Mouse (Mus musculus) forebrain, embryonic 16.5 days (tissue): ENCODE measurements around the gene Sec16b. TPM values are rescaled to one million over a fixed set of nuclear protein-coding genes. Genes with fewer than 3 reads are reported as not detected.

Source experiments
- ATAC-seq: fragments of 200-750 bp; cut with Nextera tagmentation; 2 replicates; pipeline ENCODE4 v1.8.0; 2017; ENCODE audit warnings: mild to moderate bottlenecking, moderate library complexity
- H3K27ac ChIP-seq: fragments of 300-500 bp; sonication (generic); 2 replicates; pipeline ENCODE4 v1.5.1; 2014; ENCODE audit warnings: low read length, control low read depth
- H3K27me3 ChIP-seq: fragments of 300-500 bp; sonication (generic); replicated peaks from 2 replicates; pipeline ENCODE4 v1.6.1; 2014; ENCODE audit warnings: low read length; ENCODE audit not compliant: control insufficient read depth, insufficient read depth
- H3K36me3 ChIP-seq: fragments of 300-500 bp; sonication (generic); 2 replicates; pipeline ENCODE4 v1.6.1; 2014; ENCODE audit not compliant: control insufficient read depth, insufficient read depth
- H3K4me1 ChIP-seq: fragments of 300-500 bp; sonication (generic); replicated peaks from 2 replicates; pipeline ENCODE4 v1.6.1; 2014; ENCODE audit warnings: low read length; ENCODE audit not compliant: control insufficient read depth, insufficient read depth
- H3K4me2 ChIP-seq: fragments of 300-500 bp; sonication (generic); 2 replicates; pipeline ENCODE4 v1.6.1; 2014; ENCODE audit warnings: mild to moderate bottlenecking, low read length, control low read depth
- H3K4me3 ChIP-seq: fragments of 300-500 bp; sonication (generic); replicated peaks from 2 replicates; pipeline ENCODE4 v1.5.1; 2014; ENCODE audit warnings: mild to moderate bottlenecking, low read length, control low read depth
- H3K9ac ChIP-seq: fragments of 300-500 bp; sonication (generic); replicated peaks from 2 replicates; pipeline ENCODE4 v1.6.1; 2014; ENCODE audit warnings: low read depth, low read length, control low read depth
- H3K9me3 ChIP-seq: fragments of 300-500 bp; sonication (generic); 2 replicates; pipeline ENCODE4 v1.6.1; 2016; ENCODE audit warnings: low read length; ENCODE audit not compliant: control insufficient read depth
- WGBS: fragments of 180-500 bp; shearing (Covaris S2); extraction: QIAGEN DNeasy Blood & Tissue Kit; methylation state at CpG from one replicate; pipeline ENCODE4 v1.1.7; 2014; 5-methylcytosine and 5-hydroxymethylcytosine counted together
- polyA plus RNA-seq: library from polyadenylated mRNA; unstranded; fragments of >200 nt; fragmentation: Nextera tagmentation; extraction: Ambion mirVana; gene quantifications from 2 replicates; pipeline ENCODE4 v1.2.1, GENCODE M21; 2015

The Sec16b gene
- polyA plus RNA-seq, 1 experiment from 2014 or later = 0.62 TPM

DNA sequence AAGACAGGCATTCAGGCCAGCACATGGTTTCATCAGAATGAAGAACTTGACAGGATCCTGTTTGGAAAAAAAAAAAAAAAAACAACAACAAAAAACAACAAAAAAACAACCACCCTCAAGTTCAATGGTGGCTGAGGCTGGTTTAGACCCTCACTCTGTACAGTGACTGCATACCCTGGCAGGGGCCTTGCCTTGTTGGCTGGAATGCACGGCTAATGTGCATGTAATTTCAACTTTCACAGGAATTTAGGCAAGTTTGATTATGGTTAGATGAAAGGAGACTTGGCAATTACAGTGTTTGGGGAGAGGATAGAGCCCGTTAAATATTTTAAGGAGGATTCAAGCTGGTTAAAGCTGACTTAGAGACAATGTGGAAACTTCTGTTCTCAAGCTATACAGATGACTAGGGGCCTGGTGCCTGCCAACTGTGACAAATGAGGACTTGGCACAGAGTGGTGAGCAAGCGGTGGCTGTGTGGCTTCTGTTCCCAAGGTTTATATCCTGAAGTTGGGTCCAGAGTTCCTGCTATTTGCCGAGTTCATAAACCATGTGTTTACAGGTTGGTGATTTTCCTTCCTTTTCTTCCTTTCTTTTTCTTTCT lies 567 bp downstream of the Sec16b start:
- Histone ChIP-seq H3K4me2 (no peak overlapping the region), H3K36me3 (no peaks in the 10 kb centered on the region), H3K4me3 (no peak overlapping the region), H3K4me1 (peaks cover 16% of the 10 kb centered on the region), H3K27ac (peak overlapping the region; percentile 33; the same call in 1 of the 2 replicates), H3K9me3 (no peaks in the 10 kb centered on the region), H3K9ac (no peak overlapping the region), H3K27me3 (no peaks in the 10 kb centered on the region)
- peak; percentile 93 for ATAC-seq
- 22% methylated on average over 4 of the region's 4 CpGs for WGBS

DNA sequence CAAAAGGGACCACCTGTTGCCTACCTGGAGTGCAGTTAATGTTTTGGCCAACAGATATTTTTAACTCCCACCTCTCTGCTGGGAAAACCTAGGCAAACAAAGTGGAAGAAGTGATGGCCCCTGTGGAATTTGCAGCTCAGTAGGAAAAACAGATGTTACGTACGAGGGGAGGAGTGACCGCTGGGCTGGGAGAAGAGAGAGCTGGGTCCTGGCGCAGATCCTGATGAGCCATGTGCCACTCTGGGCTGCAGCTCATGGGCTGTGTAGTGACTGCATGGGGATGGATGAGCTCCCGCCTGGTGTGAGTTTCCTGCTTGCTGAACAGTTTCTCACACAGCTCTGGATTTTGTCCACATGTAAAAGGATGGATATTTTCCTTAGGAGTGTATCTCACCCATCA lies 1.3 kb downstream of the Sec16b start:
- WGBS = 50% methylated on average over 5 of the region's 5 CpGs
- peak; percentile 56; the same call in 1 of the 2 replicates for ATAC-seq
- H3K4me3 ChIP-seq = no peak overlapping the region
- H3K4me2 ChIP-seq = no peak overlapping the region
- no peaks in the 10 kb centered on the region for H3K27me3 ChIP-seq
- no peak overlapping the region for H3K27ac ChIP-seq
- H3K4me1 ChIP-seq = peaks cover 16% of the 10 kb centered on the region
- no peaks in the 10 kb centered on the region for H3K9me3 ChIP-seq
- H3K9ac ChIP-seq = no peak overlapping the region
- no peaks in the 10 kb centered on the region for H3K36me3 ChIP-seq

DNA sequence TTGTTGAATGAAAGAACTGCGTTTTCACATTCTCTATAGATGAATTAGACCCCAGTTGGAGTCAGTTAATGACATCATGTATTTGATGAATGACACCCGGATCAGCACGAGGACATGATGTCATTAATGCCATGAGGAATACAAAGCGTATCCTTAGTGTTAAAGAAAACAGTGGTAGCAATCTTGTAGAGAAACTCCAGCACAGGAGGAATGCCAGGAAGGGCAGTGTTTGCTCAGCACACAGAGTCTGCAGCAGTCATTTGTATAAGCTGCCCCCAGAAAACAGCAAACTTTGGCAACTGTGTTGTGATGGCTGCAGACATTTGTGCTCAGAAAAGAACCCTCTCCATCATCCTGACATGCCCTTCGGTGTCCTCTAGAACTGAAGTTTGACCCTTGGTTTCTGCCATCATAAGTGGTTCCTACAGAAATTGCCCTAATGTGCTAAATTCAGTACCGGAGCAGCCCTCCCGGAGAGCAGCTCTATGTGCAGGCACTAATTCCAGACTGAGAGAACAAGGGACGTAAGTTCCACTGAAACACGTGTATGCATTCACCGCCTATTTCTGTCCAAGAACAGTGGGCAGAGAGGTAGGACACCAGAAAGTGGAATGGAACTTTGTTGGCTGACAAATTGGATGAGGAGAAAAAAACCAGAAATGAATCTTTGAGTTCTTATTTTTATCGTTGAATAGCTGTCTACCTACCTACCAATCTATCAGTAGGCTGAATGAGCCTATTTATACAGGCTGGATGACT lies 6.3 kb downstream of the Sec16b start:
- WGBS = 52% methylated on average over 11 of the region's 11 CpGs
- H3K27me3 ChIP-seq = no peaks in the 10 kb centered on the region
- H3K9me3 ChIP-seq = no peaks in the 10 kb centered on the region
- ATAC-seq = no peak
- no peak overlapping the region for H3K4me2 ChIP-seq
- H3K9ac ChIP-seq = no peak overlapping the region
- H3K4me1 ChIP-seq = peaks cover 7% of the 10 kb centered on the region; the same call in 1 of the 2 replicates
- H3K36me3 ChIP-seq = no peaks in the 10 kb centered on the region
- H3K27ac ChIP-seq = no peak overlapping the region
- no peak overlapping the region for H3K4me3 ChIP-seq

GRCm38 (mm10) chr1:157513559-157513958 lies 7.0 kb downstream of the Sec16b start:
- Histone ChIP-seq H3K27me3 (no peaks in the 10 kb centered on the region), H3K4me2 (no peak overlapping the region), H3K4me1 (peaks cover 10% of the 10 kb centered on the region), H3K9me3 (no peaks in the 10 kb centered on the region), H3K4me3 (no peak overlapping the region), H3K36me3 (no peaks in the 10 kb centered on the region), H3K9ac (no peak overlapping the region), H3K27ac (no peak overlapping the region)
- ATAC-seq = no peak
- 77% methylated on average over 9 of the region's 9 CpGs for WGBS

DNA sequence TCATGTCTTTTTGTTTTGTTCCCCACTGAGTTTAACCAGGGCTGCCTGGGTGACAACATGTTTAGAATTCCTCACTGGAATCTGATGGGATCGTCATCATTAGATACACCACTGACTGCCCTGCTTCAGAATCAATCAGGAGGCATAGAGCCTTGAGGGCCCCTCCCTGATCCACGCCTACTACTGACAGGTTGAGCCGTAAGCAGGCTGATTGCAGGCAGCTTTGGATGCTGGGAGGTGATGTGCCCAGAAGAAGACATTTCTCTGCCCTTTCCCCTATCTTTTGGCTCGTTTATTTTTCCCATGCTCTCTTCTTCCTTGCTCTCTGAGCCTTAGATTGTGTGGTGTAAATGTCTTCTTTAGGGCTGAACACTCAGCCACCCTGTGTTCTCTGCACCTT lies 7.8 kb downstream of the Sec16b start:
- Histone ChIP-seq H3K4me2 (no peak overlapping the region), H3K27me3 (no peaks in the 10 kb centered on the region), H3K9me3 (no peaks in the 10 kb centered on the region), H3K4me3 (no peak overlapping the region), H3K27ac (no peak overlapping the region), H3K36me3 (no peaks in the 10 kb centered on the region), H3K4me1 (peaks cover 16% of the 10 kb centered on the region), H3K9ac (no peak overlapping the region)
- ATAC-seq = no peak
- 78% methylated on average over 4 of the region's 4 CpGs for WGBS

DNA sequence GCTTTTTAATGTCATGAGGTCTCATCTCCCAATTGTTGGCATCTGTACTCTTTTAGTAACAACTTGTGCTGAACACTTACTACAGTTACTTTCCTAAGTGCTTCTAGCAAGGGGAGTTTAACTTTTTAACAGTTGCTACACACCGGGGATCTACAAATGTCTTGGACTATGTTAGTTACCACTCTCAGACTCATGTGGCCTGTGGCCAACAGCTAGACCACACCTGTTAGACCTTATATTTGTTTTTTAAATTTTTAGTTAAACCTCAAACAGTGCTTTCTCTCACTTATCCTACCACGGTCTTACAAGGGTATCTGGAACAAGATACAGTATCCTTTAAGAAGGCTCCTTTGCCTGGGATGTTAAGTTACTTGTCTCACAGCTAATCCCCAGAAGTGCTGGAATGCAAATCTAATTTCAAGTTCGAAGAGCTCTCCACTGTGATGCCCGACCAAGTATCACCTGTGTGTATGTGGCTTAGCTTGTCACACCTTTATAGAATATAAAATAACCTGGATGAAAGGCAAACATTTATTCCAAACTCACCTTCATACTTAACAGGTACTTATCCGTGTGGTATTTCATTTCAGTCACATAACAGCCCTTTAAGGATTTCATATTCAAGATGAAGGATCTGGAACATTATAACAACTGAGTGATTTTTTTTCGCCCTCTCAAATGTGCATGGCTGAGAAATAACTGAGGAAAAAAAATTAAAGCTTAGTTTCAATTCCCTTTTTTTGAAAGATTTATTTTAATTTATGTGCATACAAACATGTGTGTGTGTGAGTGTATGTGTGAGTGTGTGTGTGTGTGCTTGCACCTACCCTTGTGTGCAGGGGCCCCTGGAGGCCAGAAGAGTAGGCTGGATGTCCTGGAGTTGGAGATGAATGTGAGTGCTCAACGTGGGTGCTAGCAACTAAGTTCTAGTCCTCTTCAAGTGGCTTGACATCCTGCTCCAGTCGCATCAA lies 10.6 kb downstream of the Sec16b start:
- WGBS = 87% methylated on average over 8 of the region's 8 CpGs
- H3K27ac ChIP-seq = no peak overlapping the region
- no peak for ATAC-seq

DNA sequence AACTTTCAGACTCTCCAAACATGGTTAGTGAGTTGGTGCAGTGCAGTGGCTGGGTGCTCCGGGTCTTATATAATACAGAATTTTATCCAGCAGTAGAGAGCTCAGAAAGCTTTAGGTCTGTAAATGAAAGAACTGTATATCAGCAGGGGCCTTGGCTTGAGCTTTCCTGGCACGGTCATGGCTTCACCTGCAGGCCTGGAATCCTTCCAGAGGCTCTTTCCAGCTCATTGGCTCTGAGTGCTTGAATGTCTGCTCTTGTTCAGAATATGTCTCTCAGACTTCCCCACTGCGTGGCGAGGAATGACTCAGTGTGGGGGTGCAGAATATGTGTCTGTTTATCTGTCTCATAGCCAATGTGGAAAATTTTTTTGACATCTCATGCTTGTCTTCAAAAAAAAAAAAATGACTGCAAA lies 11.6 kb downstream of the Sec16b start:
- Histone ChIP-seq H3K4me3 (no peak overlapping the region), H3K4me2 (no peak overlapping the region), H3K27me3 (no peaks in the 10 kb centered on the region), H3K9me3 (no peaks in the 10 kb centered on the region), H3K9ac (no peak overlapping the region), H3K27ac (no peak overlapping the region), H3K4me1 (peaks cover 16% of the 10 kb centered on the region), H3K36me3 (no peaks in the 10 kb centered on the region)
- WGBS = 16% methylated on average over 4 of the region's 4 CpGs
- ATAC-seq = peak; percentile 81

More for the DNA sequence above, 10.6 kb downstream of the Sec16b start:
- Histone ChIP-seq H3K4me2 (no peak overlapping the region), H3K27me3 (no peaks in the 10 kb centered on the region), H3K4me1 (peaks cover 16% of the 10 kb centered on the region), H3K36me3 (no peaks in the 10 kb centered on the region), H3K4me3 (no peak overlapping the region), H3K9me3 (no peaks in the 10 kb centered on the region), H3K9ac (no peak overlapping the region)

DNA sequence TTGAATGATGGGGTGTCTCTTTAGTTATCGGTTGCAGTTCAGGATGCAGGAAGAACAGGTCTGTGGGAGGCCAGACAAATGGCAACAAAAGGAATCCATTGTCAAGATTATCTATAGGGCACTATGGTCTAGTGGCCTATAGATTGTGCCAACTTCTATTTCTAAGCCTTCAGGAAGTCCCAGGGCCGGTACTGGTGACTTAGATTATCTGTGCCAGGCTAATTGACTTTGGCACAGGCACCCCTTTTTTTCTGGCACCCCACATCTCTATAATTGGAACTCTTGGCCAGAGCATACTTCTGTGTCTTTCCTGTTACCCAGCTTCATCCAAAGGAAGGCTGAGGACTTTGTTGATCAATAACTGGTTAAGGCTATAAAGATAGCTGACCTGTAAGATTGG lies 12.9 kb downstream of the Sec16b start:
- Histone ChIP-seq H3K9me3 (no peaks in the 10 kb centered on the region), H3K36me3 (no peaks in the 10 kb centered on the region), H3K27ac (no peak overlapping the region), H3K4me3 (no peak overlapping the region), H3K4me1 (peaks cover 16% of the 10 kb centered on the region), H3K27me3 (no peaks in the 10 kb centered on the region), H3K4me2 (no peak overlapping the region), H3K9ac (no peak overlapping the region)
- WGBS = 36% methylated on average over 2 of the region's 2 CpGs
- ATAC-seq = peak; percentile 48; the same call in 1 of the 2 replicates

GRCm38 (mm10) chr1:157522322-157522721 lies 15.8 kb downstream of the Sec16b start:
- H3K4me2 ChIP-seq = no peak overlapping the region
- H3K9me3 ChIP-seq = no peaks in the 10 kb centered on the region
- peaks cover 16% of the 10 kb centered on the region for H3K4me1 ChIP-seq
- no peak overlapping the region for H3K4me3 ChIP-seq
- 96% methylated on average over 5 of the region's 5 CpGs for WGBS
- H3K36me3 ChIP-seq = no peaks in the 10 kb centered on the region
- H3K9ac ChIP-seq = no peak overlapping the region
- H3K27me3 ChIP-seq = no peaks in the 10 kb centered on the region
- H3K27ac ChIP-seq = no peak overlapping the region
- no peak for ATAC-seq
